Mouse (Mus musculus) retina, postnatal 1 day (tissue): Measurements from ENCODE around the gene Agrp.
A peak's percentile ranks its signal among the peaks of the same experiment; 100 is the strongest.

Source experiments
- DNase-seq: peaks from one replicate; pipeline ENCODE4 v3.0.0-alpha.2; 2012

Agrp gene

GRCm38 (mm10) chr8:105636963-105637510 lies at the start of gene Agrp:
Gene Agrp, minus strand, starts transcription at chr8:105637393.
- DNase-seq: no peak

GRCm38 (mm10) chr8:105686551-105686950 lies 49.4 kb upstream of the Agrp start:
- no peak for DNase-seq

GRCm38 (mm10) chr8:105685796-105686308 lies 48.7 kb upstream of the Agrp start, which contains the start of gene Carmil2:
Gene Carmil2, plus strand, starts transcription at chr8:105686274.
- peak; percentile 64 for DNase-seq

GRCm38 (mm10) chr8:105685325-105685724 lies 48.1 kb upstream of the Agrp start:
- DNase-seq: no peak

- DNase-seq: no peak
Measured at GRCm38 (mm10) chr8:105677891-105678290, 40.7 kb upstream of the Agrp start.

- DNase-seq: peak; percentile 58
Measured at GRCm38 (mm10) chr8:105661167-105661566, 24.0 kb upstream of the Agrp start.

- DNase-seq: no peak
Measured at GRCm38 (mm10) chr8:105657641-105658040, 20.4 kb upstream of the Agrp start.

GRCm38 (mm10) chr8:105648929-105649328 lies 11.7 kb upstream of the Agrp start:
- no peak for DNase-seq

- DNase-seq: no peak
Measured at GRCm38 (mm10) chr8:105645205-105645604, 8.0 kb upstream of the Agrp start.

GRCm38 (mm10) chr8:105640511-105640910 lies 3.3 kb upstream of the Agrp start:
- no peak for DNase-seq

- DNase-seq: no peak
Measured at GRCm38 (mm10) chr8:105639835-105640234, 2.6 kb upstream of the Agrp start.

- no peak for DNase-seq
Measured at GRCm38 (mm10) chr8:105638510-105638909, 1.3 kb upstream of the Agrp start.

GRCm38 (mm10) chr8:105637601-105638041 lies 428 bp upstream of the Agrp start:
- DNase-seq: peak; percentile 41

- DNase-seq: peak; percentile 97
Measured at GRCm38 (mm10) chr8:105636018-105636962, 903 bp downstream of the Agrp start, which contains the start of gene Ctcf. Gene Ctcf, plus strand, starts transcription at chr8:105636568.

GRCm38 (mm10) chr8:105635481-105635880 lies 1.7 kb downstream of the Agrp start:
- DNase-seq: no peak

- DNase-seq: no peak
Measured at GRCm38 (mm10) chr8:105634771-105635458, 2.3 kb downstream of the Agrp start.

GRCm38 (mm10) chr8:105629337-105629736 lies 7.9 kb downstream of the Agrp start:
- DNase-seq: no peak

- peak; percentile 74 for DNase-seq
Measured at GRCm38 (mm10) chr8:105626086-105626485, 11.1 kb downstream of the Agrp start.

GRCm38 (mm10) chr8:105624831-105625230 lies 12.4 kb downstream of the Agrp start:
- no peak for DNase-seq

GRCm38 (mm10) chr8:105624401-105624800 lies 12.8 kb downstream of the Agrp start:
- no peak for DNase-seq

- DNase-seq: no peak
Measured at GRCm38 (mm10) chr8:105623679-105624245, 13.4 kb downstream of the Agrp start.

GRCm38 (mm10) chr8:105623118-105623517 lies 14.1 kb downstream of the Agrp start:
- peak; percentile 80 for DNase-seq
